Mouse (Mus musculus) limb, embryonic 10.5 days (tissue): Measurements from ENCODE around the gene Crtap. TPM values are rescaled to one million over a fixed set of nuclear protein-coding genes. Genes with fewer than 3 reads are reported as not detected.
"Not testable (repeated sequence)": the region's sequence is repeated elsewhere in the genome, so short reads cannot be mapped to it uniquely, and the experiment has no call there.

ENCODE experiments used
- DNase-seq: peaks from one replicate; pipeline ENCODE4 v3.0.0-alpha.2; 2017; ENCODE audit warnings: low spot score
- H3K27ac ChIP-seq: fragments of 300-500 bp; sonication (generic); 2 replicates; pipeline ENCODE4 v1.5.1; 2016; ENCODE audit warnings: mild to moderate bottlenecking
- H3K27me3 ChIP-seq: fragments of 300-500 bp; sonication (generic); 2 replicates; pipeline ENCODE4 v1.6.1; 2016; ENCODE audit warnings: low read depth, mild to moderate bottlenecking; ENCODE audit not compliant: poor library complexity, severe bottlenecking
- H3K36me3 ChIP-seq: fragments of 300-500 bp; sonication (generic); 2 replicates; pipeline ENCODE4 v1.6.1; 2016; ENCODE audit warnings: mild to moderate bottlenecking, moderate library complexity
- H3K4me1 ChIP-seq: fragments of 300-500 bp; sonication (generic); 2 replicates; pipeline ENCODE4 v1.6.1; 2016
- H3K4me3 ChIP-seq: fragments of 300-500 bp; sonication (generic); 2 replicates; pipeline ENCODE4 v1.5.1; 2016; ENCODE audit warnings: mild to moderate bottlenecking, moderate library complexity
- H3K9me3 ChIP-seq: fragments of 300-500 bp; sonication (generic); replicated peaks from 2 replicates; pipeline ENCODE4 v1.6.1; 2016; ENCODE audit warnings: mild to moderate bottlenecking
- WGBS: fragments of 180-500 bp; shearing (Covaris S2); methylation state at CpG from one replicate; pipeline ENCODE4 v1.1.7; 2016; 5-methylcytosine and 5-hydroxymethylcytosine counted together
- polyA plus RNA-seq: library from polyadenylated mRNA; unstranded; fragments of >200 nt; fragmentation: Nextera tagmentation; extraction: Ambion mirVana; gene quantifications from 2 replicates; pipeline ENCODE4 v1.2.1, GENCODE M21; 2016

Gene Crtap
- polyA plus RNA-seq, 1 experiment from 2014 or later: 55.4 TPM

DNA sequence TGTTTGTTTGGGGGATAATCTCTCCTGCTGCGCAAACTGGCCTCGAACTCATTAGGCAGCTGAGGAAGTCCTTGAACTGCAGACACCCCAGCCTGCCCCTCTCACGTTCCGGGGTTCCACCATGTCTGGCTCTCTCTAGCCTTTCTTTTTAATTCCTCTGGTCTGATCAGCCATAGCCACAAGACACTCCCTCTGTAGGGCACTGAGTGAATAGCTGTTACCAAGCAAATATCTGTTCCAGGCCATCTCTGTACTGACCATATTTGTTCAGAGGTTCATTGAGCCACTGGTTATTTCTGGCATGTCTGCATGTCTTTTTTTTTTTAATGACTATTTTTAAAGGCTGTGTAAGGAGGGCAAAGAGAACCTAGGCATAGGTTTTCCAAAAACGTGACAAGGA, 21.1 kb downstream of the Crtap start:
- peaks cover 12% of the 10 kb centered on the region for H3K36me3 ChIP-seq
- DNase-seq, H3K4me1 ChIP-seq, H3K9me3 ChIP-seq, H3K27ac ChIP-seq, H3K4me3 ChIP-seq: not testable (repeated sequence)
- WGBS: 64% methylated on average over 5 of the region's 5 CpGs
- peaks cover 25% of the 10 kb centered on the region for H3K27me3 ChIP-seq

DNA sequence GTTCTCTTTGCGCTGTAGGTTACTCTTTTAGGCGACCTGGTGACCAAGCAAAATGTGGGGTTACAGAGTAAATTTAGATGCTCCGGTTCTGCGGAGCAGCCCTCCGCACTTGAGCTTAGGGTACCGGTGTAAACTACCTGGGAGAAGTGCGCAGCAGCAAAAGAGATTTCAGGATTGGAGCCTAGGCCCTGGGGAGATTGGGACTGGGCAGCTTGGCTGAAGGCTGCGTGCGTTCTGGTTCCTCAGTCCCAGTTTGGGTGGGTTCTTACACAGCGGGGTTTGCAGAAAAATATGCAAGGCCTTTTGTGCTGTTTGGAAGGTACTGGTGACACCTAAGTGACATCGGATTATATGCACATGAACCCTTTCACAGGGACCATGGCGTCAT, 22.0 kb downstream of the Crtap start:
- Histone ChIP-seq H3K27ac (peak overlapping the region; percentile 75), H3K9me3 (no peaks in the 10 kb centered on the region), H3K27me3 (peaks cover 25% of the 10 kb centered on the region), H3K4me1 (peaks cover 8% of the 10 kb centered on the region), H3K4me3 (peak overlapping the region; percentile 58), H3K36me3 (peaks cover 5% of the 10 kb centered on the region)
- DNase-seq: no peak
- 11% methylated on average over 12 of the region's 12 CpGs for WGBS

DNA sequence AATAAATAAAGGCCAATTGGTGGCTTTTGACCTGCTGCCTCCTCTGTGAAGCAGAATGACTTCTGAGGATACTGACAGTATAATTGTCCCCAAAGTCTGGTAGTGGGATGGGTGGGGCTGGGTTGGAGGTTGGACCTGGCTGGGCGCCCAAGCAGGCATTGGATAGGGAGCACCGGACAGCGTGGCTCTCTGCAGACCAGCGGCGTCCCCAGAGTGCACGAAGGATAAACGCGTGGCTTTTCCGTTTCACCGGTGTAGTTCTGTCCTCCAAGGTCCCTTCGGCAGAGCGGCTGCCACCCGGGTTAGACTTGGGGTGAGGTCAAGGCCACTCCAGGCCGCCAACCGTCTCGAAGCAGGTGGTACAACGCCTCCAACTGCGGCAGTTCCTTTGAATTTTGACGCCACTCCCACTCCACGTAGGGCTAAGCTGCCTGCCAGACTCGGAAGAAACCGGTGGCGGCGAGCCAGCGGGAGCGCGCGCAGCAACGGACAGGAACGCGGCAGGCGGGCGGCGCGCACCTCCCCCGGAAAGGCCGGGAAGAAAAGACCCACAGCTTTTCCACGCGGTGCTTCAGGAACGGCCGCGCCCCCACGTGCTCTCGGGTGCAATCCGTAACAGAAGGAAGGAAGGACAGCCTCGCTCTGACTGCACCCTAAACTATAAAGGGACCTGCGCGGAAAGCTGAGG, 22.5 kb downstream of the Crtap start:
- H3K4me3 ChIP-seq: peak overlapping the region; percentile 58
- peaks cover 8% of the 10 kb centered on the region for H3K4me1 ChIP-seq
- peak overlapping the region; percentile 75 for H3K27ac ChIP-seq
- no peaks in the 10 kb centered on the region for H3K9me3 ChIP-seq
- WGBS: 2% methylated on average over 48 of the region's 48 CpGs
- peak; percentile 78 for DNase-seq
- H3K27me3 ChIP-seq: peaks cover 25% of the 10 kb centered on the region
- peaks cover under 1% of the 10 kb centered on the region; the same call in 1 of the 2 replicates for H3K36me3 ChIP-seq

DNA sequence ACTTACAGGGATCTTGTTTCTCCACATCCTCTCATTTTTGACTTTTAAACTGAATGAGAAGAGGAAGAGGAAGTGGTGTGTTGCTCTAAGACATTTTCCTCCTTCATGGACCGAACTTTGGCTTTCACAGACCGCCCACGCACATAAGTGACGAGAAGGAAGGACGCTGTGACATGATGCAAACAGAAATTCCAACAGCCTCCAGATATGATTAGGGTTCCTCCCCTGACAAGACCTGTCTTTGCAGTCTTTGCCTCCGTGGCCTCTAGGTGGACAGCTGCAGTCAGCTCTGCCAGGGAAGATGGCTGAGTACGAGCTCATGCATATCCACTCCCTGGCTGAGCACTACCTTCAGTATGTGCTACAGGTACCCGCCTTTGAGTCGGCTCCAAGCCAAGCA, 60.6 kb downstream of the Crtap start, which contains the start of gene Bcl2a1c:
TSS of gene Bcl2a1c (plus strand) at position 281 of the 400 bp plus-strand sequence.
- not testable (repeated sequence) for H3K4me3 ChIP-seq, DNase-seq

DNA sequence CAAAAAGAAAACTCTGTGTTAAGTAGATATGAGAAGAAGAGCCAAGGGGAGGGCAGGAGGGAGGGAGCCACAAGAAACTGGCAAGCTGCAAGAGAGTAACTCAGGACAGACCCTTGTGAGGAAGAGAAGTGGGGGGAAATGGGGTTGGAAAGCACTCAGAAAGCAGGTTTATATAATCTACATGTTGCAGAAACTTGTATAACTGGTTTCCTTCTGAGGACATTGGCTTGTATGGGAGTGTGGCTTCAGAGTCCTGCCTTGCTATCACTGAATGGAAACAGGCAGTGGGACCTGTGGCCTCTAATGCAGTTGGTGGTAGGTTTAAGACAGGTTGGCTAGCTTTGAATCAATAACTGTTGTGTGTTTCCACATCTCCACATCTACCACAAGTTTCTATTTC, 62.1 kb downstream of the Crtap start:
- H3K27me3 ChIP-seq, H3K4me1 ChIP-seq, H3K4me3 ChIP-seq, H3K27ac ChIP-seq, H3K36me3 ChIP-seq, H3K9me3 ChIP-seq, DNase-seq: not testable (repeated sequence)

More for the DNA sequence above, 60.6 kb downstream of the Crtap start, which contains the start of gene Bcl2a1c:
- not testable (repeated sequence) for H3K9me3 ChIP-seq, H3K4me1 ChIP-seq, H3K27me3 ChIP-seq, H3K27ac ChIP-seq, H3K36me3 ChIP-seq
- 84% methylated on average over 9 of the region's 9 CpGs for WGBS

DNA sequence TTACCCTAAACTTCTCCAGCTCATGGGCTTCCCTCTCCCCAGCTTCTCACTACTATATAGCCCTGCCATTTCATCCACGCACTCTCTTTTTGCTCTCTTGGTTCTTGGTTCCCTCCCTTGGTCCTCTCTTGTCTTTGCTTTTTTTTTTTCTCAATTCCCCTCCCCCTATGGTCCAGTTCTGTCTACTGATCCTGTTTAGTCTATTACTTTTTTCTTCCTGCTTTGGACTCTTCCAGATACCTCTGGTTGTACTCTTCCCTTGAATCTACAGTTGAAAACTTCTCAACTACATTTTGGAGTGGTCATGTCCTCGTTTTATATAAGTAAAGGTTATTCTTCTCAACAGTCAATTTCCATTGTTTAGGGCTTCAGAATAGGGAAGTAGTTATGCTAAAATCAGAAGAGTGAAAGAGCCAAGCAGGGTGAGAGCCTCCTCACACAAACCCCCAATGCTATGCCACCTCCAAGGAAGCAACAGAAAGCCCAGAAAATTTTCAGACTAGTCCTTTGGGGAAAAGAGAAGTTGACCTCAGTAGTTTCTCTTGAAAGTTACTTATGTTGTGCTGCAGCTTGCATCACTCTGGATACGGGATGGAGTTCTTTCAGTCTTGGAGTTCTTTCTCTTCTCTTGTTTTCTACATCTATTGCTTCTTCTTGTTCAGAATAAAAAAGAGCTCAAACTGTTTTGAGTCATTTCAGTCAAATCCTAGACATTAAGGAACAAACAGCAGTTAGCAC, 64.3 kb downstream of the Crtap start:
- Histone ChIP-seq H3K4me3 (no peak overlapping the region), H3K9me3 (no peaks in the 10 kb centered on the region), H3K27ac (no peak overlapping the region), H3K36me3 (no peaks in the 10 kb centered on the region), H3K27me3 (no peaks in the 10 kb centered on the region), H3K4me1 (no peaks in the 10 kb centered on the region)
- WGBS: 68% methylated on average over 3 of the region's 3 CpGs
- DNase-seq: no peak

Other genes starting within 250 kb of the Crtap start
- gene Bcl2a1c, start 60.5 kb downstream of the Crtap start, polyA plus RNA-seq: not detected in 2 replicates
- gene Glb1, start 10.4 kb upstream of the Crtap start, polyA plus RNA-seq: 19.2 and 22.3 TPM in 2 replicates
- 10.7 and 11.2 TPM in 2 replicates for gene Tmppe, start 10.4 kb upstream of the Crtap start, polyA plus RNA-seq
- gene Ccr4, start 114.2 kb upstream of the Crtap start, polyA plus RNA-seq: 0.06 TPM in 1 of 2 replicates, not detected in the other
- gene C130032M10Rik, start 125.0 kb upstream of the Crtap start, polyA plus RNA-seq: 1.5 and 1.6 TPM in 2 replicates
- 6.2 and 11.5 TPM in 2 replicates for gene Trim71, start 173.7 kb upstream of the Crtap start, polyA plus RNA-seq
- gene Cnot10, start 249.5 kb upstream of the Crtap start, polyA plus RNA-seq: 71.0 and 82.1 TPM in 2 replicates